Mouse (Mus musculus) limb, embryonic 14.5 days (tissue): ENCODE measurements around the gene Mfap1a. TPM values are rescaled to one million over a fixed set of nuclear protein-coding genes. Genes with fewer than 3 reads are reported as not detected.
A peak's percentile ranks its signal among the peaks of the same experiment; 100 is the strongest.

Experiments
- ATAC-seq: fragments of 200-750 bp; cut with Nextera tagmentation; 2 replicates; pipeline ENCODE4 v1.8.0; 2017; ENCODE audit warnings: low read depth, moderate number of reproducible peaks, moderate TSS enrichment; ENCODE audit not compliant: low FRiP score
- DNase-seq: peaks from one replicate; pipeline ENCODE4 v3.0.0-alpha.2; 2015; ENCODE audit warnings: low spot score
- H3K27ac ChIP-seq: fragments of 300-500 bp; sonication (generic); replicated peaks from 2 replicates; pipeline ENCODE4 v1.5.1; 2014; ENCODE audit warnings: low read depth, mild to moderate bottlenecking, low read length, moderate library complexity, mixed read lengths
- H3K27me3 ChIP-seq: fragments of 300-500 bp; sonication (generic); 2 replicates; pipeline ENCODE4 v1.6.1; 2014; ENCODE audit warnings: low read length, mixed read lengths; ENCODE audit not compliant: control insufficient read depth, insufficient read depth
- H3K36me3 ChIP-seq: fragments of 300-500 bp; sonication (generic); 2 replicates; pipeline ENCODE4 v1.6.1; 2014; ENCODE audit warnings: mild to moderate bottlenecking, low read length, moderate library complexity, mixed read lengths; ENCODE audit not compliant: control insufficient read depth, insufficient read depth
- H3K4me1 ChIP-seq: fragments of 300-500 bp; sonication (generic); 2 replicates; pipeline ENCODE4 v1.6.1; 2014; ENCODE audit warnings: antibody characterized with exemption, low read length, mixed read lengths; ENCODE audit not compliant: control insufficient read depth, insufficient read depth
- H3K4me2 ChIP-seq: fragments of 300-500 bp; sonication (generic); replicated peaks from 2 replicates; pipeline ENCODE4 v1.6.1; 2014; ENCODE audit warnings: low read depth, mild to moderate bottlenecking, low read length, moderate library complexity; ENCODE audit not compliant: severe bottlenecking
- H3K4me3 ChIP-seq: fragments of 300-500 bp; sonication (generic); replicated peaks from 2 replicates; pipeline ENCODE4 v1.5.1; 2014; ENCODE audit warnings: low read length
- H3K9ac ChIP-seq: fragments of 300-500 bp; sonication (generic); 2 replicates; pipeline ENCODE4 v1.6.1; 2014; ENCODE audit warnings: mild to moderate bottlenecking, low read depth, low read length, moderate library complexity; ENCODE audit not compliant: severe bottlenecking
- H3K9me3 ChIP-seq: fragments of 300-500 bp; sonication (generic); 2 replicates; pipeline ENCODE4 v1.6.1; 2016; ENCODE audit warnings: low read length; ENCODE audit not compliant: control insufficient read depth
- POLR2A ChIP-seq: fragments of 200-500 bp; IDR thresholded peaks from 2 replicates; pipeline ENCODE4 v1.8.0; 2012; ENCODE audit warnings: inconsistent platforms, mild to moderate bottlenecking, moderate library complexity, borderline replicate concordance; ENCODE audit not compliant: insufficient read depth, insufficient read length; ENCODE audit errors: extremely low read depth
- WGBS: fragments of 180-500 bp; shearing (Covaris S2); extraction: QIAGEN DNeasy Blood & Tissue Kit; methylation state at CpG from one replicate; pipeline ENCODE4 v1.1.7; 2014; 5-methylcytosine and 5-hydroxymethylcytosine counted together
- microRNA-seq: library from miRNA; unstranded; fragments of <30 nt; microRNA quantifications from one replicate; pipeline ENCODE4, GENCODE M21; 2016
- polyA plus RNA-seq, 2 experiments: library from polyadenylated mRNA; depleted of rRNA in 1 of 2; stranded (reverse) in 1 of 2; unstranded in 1 of 2; fragments of >200 nt; fragmentation: Nextera tagmentation in 1 of 2; extraction: Ambion mirVana in 1 of 2; gene quantifications; 2 replicates each; pipeline versions ENCODE4 v1.2.1 to v1.2.3; 2012 to 2014

Mfap1a gene
- polyA plus RNA-seq, 2 experiments, result 14.6 to 23.8 TPM

DNA sequence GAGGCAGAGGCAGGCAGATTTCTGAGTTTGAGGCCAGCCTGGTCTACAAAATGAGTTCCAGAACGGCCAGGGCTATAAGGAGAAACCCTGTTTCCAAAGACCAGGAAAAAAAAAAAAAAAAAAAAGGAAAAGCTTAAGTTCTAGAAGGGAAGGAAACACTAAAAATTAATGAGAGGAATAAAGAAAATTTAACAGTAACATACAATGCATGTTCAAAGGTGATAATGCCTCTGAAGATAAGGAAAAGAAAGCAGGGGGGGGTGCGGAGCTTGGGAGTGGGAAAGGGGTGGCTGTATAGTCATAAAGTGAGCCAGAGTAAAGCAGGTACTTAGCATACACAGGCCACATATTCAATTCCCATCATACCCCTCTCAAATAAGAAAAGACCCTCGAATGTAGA is 61.3 kb downstream of the Mfap1a start:
- Histone ChIP-seq H3K4me1 (peaks cover 12% of the 10 kb centered on the region), H3K4me3 (no peak overlapping the region), H3K27me3 (no peaks in the 10 kb centered on the region), H3K4me2 (no peak overlapping the region), H3K36me3 (0 out of 2 replicates have a peak, but pooled peaks cover 1% of the 10 kb centered on the region), H3K9ac (no peak overlapping the region), H3K9me3 (no peaks in the 10 kb centered on the region), H3K27ac (no peak overlapping the region)
- 80% methylated on average over 3 of the region's 3 CpGs for WGBS
- no peak for ATAC-seq
- no peak for DNase-seq
- TF ChIP-seq POLR2A, result no peak

DNA sequence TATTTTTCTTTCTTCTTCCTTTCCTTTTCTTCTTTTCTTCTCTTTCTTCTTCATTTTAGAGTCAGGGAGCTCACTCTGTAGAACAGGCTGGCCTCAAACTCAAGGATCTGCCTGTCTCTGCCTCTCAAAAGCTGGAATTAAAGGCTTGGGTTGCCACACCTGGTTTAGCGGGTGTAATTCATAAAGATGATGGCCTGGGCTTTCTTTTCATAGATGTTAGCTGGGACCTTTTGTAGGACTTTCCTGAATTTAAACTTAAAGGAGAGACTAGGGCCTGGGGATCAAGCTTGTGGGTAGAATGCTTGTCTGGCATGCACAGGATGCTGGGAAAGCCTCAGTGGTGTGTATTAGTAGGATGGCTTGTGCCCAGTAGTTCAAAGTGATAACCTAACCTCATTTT is 62.3 kb downstream of the Mfap1a start, which contains the start of gene Ell3:
TSS of gene Ell3 (minus strand) at position 101 of the 400 bp plus-strand sequence.
- 86% methylated on average over 1 of the region's 1 CpGs for WGBS
- no peak for DNase-seq
- TF ChIP-seq POLR2A, result no peak
- Histone ChIP-seq H3K4me2 (peak within 1 kb of the TSS; percentile 89), H3K36me3 (peaks cover 6% of the 10 kb centered on the region), H3K9me3 (no peaks in the 10 kb centered on the region), H3K27me3 (no peaks in the 10 kb centered on the region), H3K9ac (peak within 1 kb of the TSS; percentile 53; the same call in 1 of the 2 replicates), H3K27ac (no peak within 1 kb of the TSS), H3K4me1 (peaks cover 12% of the 10 kb centered on the region; the same call in 1 of the 2 replicates), H3K4me3 (peak within 1 kb of the TSS; percentile 49)
- ATAC-seq, result no peak

DNA sequence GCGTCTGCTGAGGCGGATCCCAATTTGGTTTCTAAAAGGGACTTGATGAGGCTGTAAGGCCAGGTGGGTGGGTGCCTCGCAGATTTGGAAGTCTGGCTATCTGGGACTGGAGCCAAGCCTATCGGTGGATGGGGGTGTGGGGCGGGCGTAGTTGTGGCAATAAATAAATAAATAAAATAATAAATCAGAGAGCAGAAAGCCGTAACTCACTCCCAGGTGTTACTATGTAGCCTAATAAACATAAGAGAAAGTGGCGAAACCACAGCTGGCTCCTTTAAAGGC is 63.5 kb downstream of the Mfap1a start:
- no peak for DNase-seq
- peaks cover 18% of the 10 kb centered on the region for H3K36me3 ChIP-seq
- peak overlapping the region; percentile 49 for H3K4me3 ChIP-seq
- H3K4me2 ChIP-seq, result peak overlapping the region; percentile 89
- ATAC-seq, result no peak
- peaks cover 12% of the 10 kb centered on the region; the same call in 1 of the 2 replicates for H3K4me1 ChIP-seq
- peak overlapping the region; percentile 53 for H3K9ac ChIP-seq
- H3K27ac ChIP-seq, result no peak overlapping the region
- no peaks in the 10 kb centered on the region for H3K9me3 ChIP-seq
- 2% methylated on average over 8 of the region's 8 CpGs for WGBS
- TF ChIP-seq POLR2A, result no peak
- no peaks in the 10 kb centered on the region for H3K27me3 ChIP-seq

DNA sequence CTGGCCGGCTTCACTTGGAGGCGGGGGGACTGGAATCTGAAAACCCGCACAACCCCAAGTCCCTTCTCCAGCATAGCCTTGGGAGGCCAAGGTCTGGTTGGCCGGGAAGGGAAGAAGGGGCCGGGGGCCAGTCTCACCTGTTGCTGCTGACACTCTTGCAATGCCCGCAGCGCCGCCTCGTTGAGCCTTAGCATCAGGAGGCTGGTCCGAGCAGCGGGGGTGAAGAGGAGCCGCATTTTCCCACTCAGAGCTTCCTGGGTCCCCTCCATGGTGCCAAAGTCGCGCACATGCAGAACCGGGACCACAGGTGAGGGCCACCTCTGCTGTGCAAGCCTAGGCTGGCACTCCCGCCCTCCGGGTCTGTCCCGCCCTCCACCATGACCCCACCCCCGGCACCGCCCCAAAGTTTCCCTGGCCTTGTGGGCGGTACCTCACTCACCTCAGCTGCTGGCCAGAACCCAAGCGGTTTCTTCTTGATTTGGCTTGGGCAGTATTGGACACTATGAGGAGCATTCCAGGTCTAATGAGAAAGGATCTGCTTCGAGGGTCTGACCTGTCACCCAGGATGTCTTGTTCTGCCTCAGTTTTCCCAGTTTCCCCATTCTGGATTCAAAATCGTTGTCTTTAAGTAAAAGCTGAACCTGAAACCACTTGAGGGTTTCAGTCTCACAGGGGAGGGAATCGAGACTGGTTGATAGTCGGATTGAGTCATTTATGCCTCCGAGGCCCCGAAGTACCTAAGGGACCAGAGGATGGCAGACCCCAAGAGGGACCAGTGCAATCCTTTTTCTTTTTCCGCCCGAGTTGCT is 64.0 kb downstream of the Mfap1a start:
- ATAC-seq (peak; percentile 58), DNase-seq (no peak)
- Histone ChIP-seq H3K9me3 (no peaks in the 10 kb centered on the region), H3K36me3 (peaks cover 23% of the 10 kb centered on the region), H3K27me3 (no peaks in the 10 kb centered on the region), H3K4me2 (peak overlapping the region; percentile 89), H3K4me3 (peak overlapping the region; percentile 49), H3K27ac (no peak overlapping the region), H3K4me1 (peaks cover 12% of the 10 kb centered on the region; the same call in 1 of the 2 replicates), H3K9ac (peak overlapping the region; percentile 53)
- TF ChIP-seq POLR2A, result no peak
- 2% methylated on average over 27 of the region's 30 CpGs for WGBS

Small RNAs within 50 kb of the gene (microRNA-seq; reads per million reads assigned to microRNA genes)
- not detected for gene Gm22953

Other genes starting within 250 kb of the Mfap1a start
- 67.7 and 75.6 TPM in 2 replicates for gene Trp53bp1, start 235.3 kb downstream of the Mfap1a start, polyA plus RNA-seq (2012; rRNA removed)
- 51.2 and 67.2 TPM in 2 replicates for gene Trp53bp1, start 235.3 kb downstream of the Mfap1a start, polyA plus RNA-seq (2014; fragmentation: Nextera tagmentation; extraction: Ambion mirVana)
- gene Map1a, start 217.1 kb downstream of the Mfap1a start, polyA plus RNA-seq (2012; rRNA removed), result 7.1 and 7.6 TPM in 2 replicates
- 7.8 and 9.3 TPM in 2 replicates for gene Map1a, start 217.1 kb downstream of the Mfap1a start, polyA plus RNA-seq (2014; fragmentation: Nextera tagmentation; extraction: Ambion mirVana)
- gene Ppip5k1, start 151.3 kb downstream of the Mfap1a start, polyA plus RNA-seq (2012; rRNA removed), result 12.4 and 13.0 TPM in 2 replicates
- 7.6 and 10.3 TPM in 2 replicates for gene Ppip5k1, start 151.3 kb downstream of the Mfap1a start, polyA plus RNA-seq (2014; fragmentation: Nextera tagmentation; extraction: Ambion mirVana)
- gene Ckmt1, start 149.0 kb downstream of the Mfap1a start, polyA plus RNA-seq (2012; rRNA removed), result 5.4 and 7.1 TPM in 2 replicates
- gene Ckmt1, start 149.0 kb downstream of the Mfap1a start, polyA plus RNA-seq (2014; fragmentation: Nextera tagmentation; extraction: Ambion mirVana), result 12.0 and 20.1 TPM in 2 replicates
- gene Strc, start 119.5 kb downstream of the Mfap1a start, polyA plus RNA-seq (2012; rRNA removed), result 0.01 TPM in 2 replicates
- not detected in 2 replicates for gene Strc, start 119.5 kb downstream of the Mfap1a start, polyA plus RNA-seq (2014; fragmentation: Nextera tagmentation; extraction: Ambion mirVana)
- gene Pdia3, start 92.9 kb downstream of the Mfap1a start, polyA plus RNA-seq (2012; rRNA removed), result 395 and 416 TPM in 2 replicates
- gene Pdia3, start 92.9 kb downstream of the Mfap1a start, polyA plus RNA-seq (2014; fragmentation: Nextera tagmentation; extraction: Ambion mirVana), result 523 and 526 TPM in 2 replicates
- gene Catsper2, start 92.9 kb downstream of the Mfap1a start, polyA plus RNA-seq (2012; rRNA removed), result 4.1 and 4.8 TPM in 2 replicates
- 1.7 and 2.9 TPM in 2 replicates for gene Catsper2, start 92.9 kb downstream of the Mfap1a start, polyA plus RNA-seq (2014; fragmentation: Nextera tagmentation; extraction: Ambion mirVana)
- 3.0 and 4.8 TPM in 2 replicates for gene Ell3, start 62.4 kb downstream of the Mfap1a start, polyA plus RNA-seq (2012; rRNA removed)
- 6.3 and 8.2 TPM in 2 replicates for gene Ell3, start 62.4 kb downstream of the Mfap1a start, polyA plus RNA-seq (2014; fragmentation: Nextera tagmentation; extraction: Ambion mirVana)
- 459 and 792 TPM in 2 replicates for gene Serf2, start 57.5 kb downstream of the Mfap1a start, polyA plus RNA-seq (2012; rRNA removed)
- 635 and 646 TPM in 2 replicates for gene Serf2, start 57.5 kb downstream of the Mfap1a start, polyA plus RNA-seq (2014; fragmentation: Nextera tagmentation; extraction: Ambion mirVana)
- 35.9 and 45.0 TPM in 2 replicates for gene Hypk, start 53.4 kb downstream of the Mfap1a start, polyA plus RNA-seq (2012; rRNA removed)
- 94.1 and 110 TPM in 2 replicates for gene Hypk, start 53.4 kb downstream of the Mfap1a start, polyA plus RNA-seq (2014; fragmentation: Nextera tagmentation; extraction: Ambion mirVana)
- gene Serinc4, start 49.9 kb downstream of the Mfap1a start, polyA plus RNA-seq (2012; rRNA removed), result 1.1 and 1.4 TPM in 2 replicates
- gene Serinc4, start 49.9 kb downstream of the Mfap1a start, polyA plus RNA-seq (2014; fragmentation: Nextera tagmentation; extraction: Ambion mirVana), result 0.18 and 0.70 TPM in 2 replicates
- gene Mfap1b, start 32.6 kb downstream of the Mfap1a start, polyA plus RNA-seq (2012; rRNA removed), result 11.6 and 16.8 TPM in 2 replicates
- 54.1 and 60.2 TPM in 2 replicates for gene Mfap1b, start 32.6 kb downstream of the Mfap1a start, polyA plus RNA-seq (2014; fragmentation: Nextera tagmentation; extraction: Ambion mirVana)
- 12.3 and 12.7 TPM in 2 replicates for gene Wdr76, start 58 bp upstream of the Mfap1a start, polyA plus RNA-seq (2012; rRNA removed)
- 6.1 and 6.7 TPM in 2 replicates for gene Wdr76, start 58 bp upstream of the Mfap1a start, polyA plus RNA-seq (2014; fragmentation: Nextera tagmentation; extraction: Ambion mirVana)